Mouse (Mus musculus) left cerebral cortex, postnatal 36 days (tissue): ENCODE measurements around the gene Max. TPM values are rescaled to one million over a fixed set of nuclear protein-coding genes. Genes with fewer than 3 reads are reported as not detected.

Experiments used
- DNase-seq, 2 experiments: peaks; one replicate each; pipeline ENCODE4 v3.0.0; 2021 to 2022; ENCODE audit warnings: low spot score in 2 of 2, mixed read lengths in 1 of 2
- intact Hi-C: fragments of 180-260 bp; cut with DNase I; formaldehyde crosslinking; loops from one replicate; pipeline ENCODE4 v1.15.1; 2025
- total RNA-seq, 2 experiments: library from RNA; stranded (reverse); gene quantifications; 2 replicates each; pipeline ENCODE4 v1.2.3; 2021

The Max gene
- total RNA-seq, 2 experiments from 2014 or later: 67.9 to 77.1 TPM

GRCm38 (mm10) chr12:76894792-76895559 is 67.0 kb downstream of the Max start:
- no peak for DNase-seq
- intact Hi-C loops: no loop called here

GRCm38 (mm10) chr12:76892910-76893695 is 68.9 kb downstream of the Max start:
- no peak for DNase-seq
- intact Hi-C loops: no loop called here

GRCm38 (mm10) chr12:76891160-76891559 is 70.8 kb downstream of the Max start:
- no peak for DNase-seq
- intact Hi-C loops: no loop called here

- intact Hi-C loops: no loop called here
Observed at GRCm38 (mm10) chr12:76889404-76890184, 72.4 kb downstream of the Max start.

GRCm38 (mm10) chr12:76887941-76888340 is 74.1 kb downstream of the Max start:
- no peak for DNase-seq
- intact Hi-C loops: no loop called here

More at GRCm38 (mm10) chr12:76889404-76890184, 72.4 kb downstream of the Max start:
- no peak for DNase-seq

Other genes starting within 250 kb of the Max start
- 10 to 100 TPM; 32.1 to 37.5 TPM for gene Churc1, start 196.7 kb downstream of the Max start, total RNA-seq
- gene Fntb, start 196.6 kb downstream of the Max start, total RNA-seq: 10 to 100 TPM; 25.8 to 27.5 TPM
- gene Gpx2, start 166.6 kb downstream of the Max start, total RNA-seq: 1 to 10 TPM in 1 of 2 experiments, under 1 TPM in 1; 0.44 to 1.1 TPM
- gene Rab15, start 139.3 kb downstream of the Max start, total RNA-seq: 100 to 1,000 TPM; 258 TPM